Comparison of ENCODE assay signal across 9 mouse cellular contexts in genomic region chr10:42476774-42477475, GRCm38 (mm10). TPM values are rescaled to one million over a fixed set of nuclear protein-coding genes. Genes with fewer than 3 reads are reported as not detected.
DNase-seq lines count a peak whose midpoint lies in the region; ATAC-seq and TF ChIP-seq lines count a peak whose summit lies in the region.
"Had no signal": no experiment of that assay in that cellular context is flagged by ENCODE, and none has a peak within 500 bp of the region (broad histone marks: within the 10 kb centered on the region; RNA-seq: fewer than 3 reads in every experiment).

No protein-coding gene starts in this region.

- H3K4me1 ChIP-seq in midbrain, embryonic 15.5 days = peaks cover 9% of the 10 kb centered on the region
- peaks cover 11% of the 10 kb centered on the region for H3K4me1 ChIP-seq in midbrain, embryonic 13.5 days (replicated peaks)
- peaks cover 15% of the 10 kb centered on the region for H3K4me1 ChIP-seq in kidney, embryonic 15.5 days

- no peaks in the 10 kb centered on the region for H3K27me3 ChIP-seq in midbrain, embryonic 15.5 days (replicated peaks)
- no peaks in the 10 kb centered on the region for H3K27me3 ChIP-seq in midbrain, embryonic 13.5 days
- H3K27me3 ChIP-seq in kidney, embryonic 15.5 days = no peaks in the 10 kb centered on the region
- H3K27me3 ChIP-seq: forebrain, embryonic 12.5 days had no signal

- intact Hi-C loops in gastrocnemius, adult 2 months (cut with DNase I) = no loop called here
- intact Hi-C loops in gastrocnemius, postnatal 36 days (cut with DNase I) = no loop called here

- no peaks in the 10 kb centered on the region for H3K36me3 ChIP-seq in midbrain, embryonic 15.5 days (replicated peaks)
- no peaks in the 10 kb centered on the region for H3K36me3 ChIP-seq in midbrain, embryonic 13.5 days
- 0 out of 2 replicates have a peak, but pooled peaks cover 7% of the 10 kb centered on the region for H3K36me3 ChIP-seq in kidney, embryonic 15.5 days
- H3K36me3 ChIP-seq: forebrain, embryonic 12.5 days had no signal

- ATAC-seq in midbrain, embryonic 15.5 days (replicated peaks) = no peak
- no peak for ATAC-seq in midbrain, embryonic 13.5 days
- no peak for ATAC-seq in kidney, embryonic 15.5 days (replicated peaks; ENCODE audit: low FRiP score)

- no peak for TF ChIP-seq CTCF in gastrocnemius, adult 2 months (IDR thresholded peaks at IDR 0.05)

- WGBS in midbrain, embryonic 15.5 days = 91% methylated on average over 10 of the region's 10 CpGs
- WGBS in midbrain, embryonic 13.5 days = 93% methylated on average over 10 of the region's 10 CpGs
- WGBS in kidney, embryonic 15.5 days = 93% methylated on average over 10 of the region's 10 CpGs

- H3K9ac ChIP-seq in midbrain, embryonic 15.5 days = no peak overlapping the region
- H3K9ac ChIP-seq in midbrain, embryonic 13.5 days (replicated peaks) = no peak overlapping the region
- no peak overlapping the region for H3K9ac ChIP-seq in kidney, embryonic 15.5 days

- peak overlapping the region; percentile 100 for H3K27ac ChIP-seq in gastrocnemius, adult 2 months
- H3K27ac ChIP-seq in midbrain, embryonic 15.5 days = no peak overlapping the region
- no peak overlapping the region for H3K27ac ChIP-seq in midbrain, embryonic 13.5 days
- H3K27ac ChIP-seq in kidney, embryonic 15.5 days = peak overlapping the region; percentile 97

- H3K4me3 ChIP-seq in gastrocnemius, adult 2 months = peak overlapping the region; percentile 95
- H3K4me3 ChIP-seq in midbrain, embryonic 15.5 days = no peak overlapping the region
- no peak overlapping the region for H3K4me3 ChIP-seq in midbrain, embryonic 13.5 days (replicated peaks)
- H3K4me3 ChIP-seq in kidney, embryonic 15.5 days (replicated peaks) = no peak overlapping the region

- no peaks in the 10 kb centered on the region for H3K9me3 ChIP-seq in midbrain, embryonic 15.5 days
- H3K9me3 ChIP-seq in midbrain, embryonic 13.5 days = no peaks in the 10 kb centered on the region
- no peaks in the 10 kb centered on the region; the same call in 1 of the 2 replicates for H3K9me3 ChIP-seq in kidney, embryonic 15.5 days (replicated peaks)
- H3K9me3 ChIP-seq: forebrain, embryonic 12.5 days had no signal

- no peak for DNase-seq in gastrocnemius, adult 2 months
- no peak for DNase-seq in gastrocnemius, postnatal 36 days
- DNase-seq in lung, postnatal 36 days = peak; percentile 66
- DNase-seq in thymus, adult 18-20 months = no peak
- DNase-seq in thymus, postnatal 4 days = no peak

- H3K4me2 ChIP-seq in midbrain, embryonic 15.5 days = peak overlapping the region; percentile 82; the same call in 1 of the 2 replicates
- H3K4me2 ChIP-seq in midbrain, embryonic 13.5 days (replicated peaks) = no peak overlapping the region
- H3K4me2 ChIP-seq in kidney, embryonic 15.5 days = peak overlapping the region; percentile 85

RNA-seq across cellular contexts. Expression of gene Afg1l, which starts 1.4 kb away (rescaled TPM):
- total RNA-seq in gastrocnemius, adult 2 months (2021) = 10 to 100 TPM in 1 of 2 experiments, 1 to 10 TPM in 1; 8.7 to 12.6 TPM
- 10 to 100 TPM in 1 of 2 experiments, 1 to 10 TPM in 1; 8.5 to 10.5 TPM for total RNA-seq in gastrocnemius, postnatal 36 days (2021)
- polyA plus RNA-seq in midbrain, embryonic 15.5 days (2015; fragmentation: Nextera tagmentation; extraction: Ambion mirVana) = 7.4 and 8.2 TPM in 2 replicates
- 4.6 and 4.8 TPM in 2 replicates for polyA plus RNA-seq in midbrain, embryonic 13.5 days (2015; fragmentation: Nextera tagmentation; extraction: Ambion mirVana)
- polyA plus RNA-seq in kidney, embryonic 15.5 days (2015; fragmentation: Nextera tagmentation; extraction: Ambion mirVana) = 7.0 and 7.3 TPM in 2 replicates

RNA-seq across cellular contexts. Expression of gene Snx3, which starts 24.9 kb away (rescaled TPM):
- 100 to 1,000 TPM; 165 to 166 TPM for total RNA-seq in gastrocnemius, adult 2 months (2021)
- 100 to 1,000 TPM; 140 to 160 TPM for total RNA-seq in gastrocnemius, postnatal 36 days (2021)
- 285 and 293 TPM in 2 replicates for polyA plus RNA-seq in midbrain, embryonic 15.5 days (2015; fragmentation: Nextera tagmentation; extraction: Ambion mirVana)
- 220 and 236 TPM in 2 replicates for polyA plus RNA-seq in midbrain, embryonic 13.5 days (2015; fragmentation: Nextera tagmentation; extraction: Ambion mirVana)
- polyA plus RNA-seq in kidney, embryonic 15.5 days (2015; fragmentation: Nextera tagmentation; extraction: Ambion mirVana) = 326 and 335 TPM in 2 replicates

Comparison
In these comparisons a context has a peak if more than half of its experiments do, and no peak if none do; other contexts are left out.
1. H3K27ac ChIP-seq: peak in gastrocnemius, adult 2 months (single experiment) and kidney, embryonic 15.5 days (single experiment); none in midbrain, embryonic 15.5 days (single experiment) and midbrain, embryonic 13.5 days (single experiment).